Mouse (Mus musculus) liver, adult 2 months (tissue): ENCODE measurements around the gene Sox6.

Experiments used
- CTCF ChIP-seq: fragments of 200-500 bp; IDR thresholded peaks from 2 replicates; pipeline ENCODE4 v1.5.1; 2011; ENCODE audit warnings: low read depth, low read length, control low read depth
- POLR2A ChIP-seq: fragments of 200-500 bp; IDR thresholded peaks from 2 replicates; pipeline ENCODE4 v1.6.1; 2011; ENCODE audit warnings: low read length, control low read depth; ENCODE audit not compliant: insufficient read depth; ENCODE audit errors: extremely low read depth

GRCm38 (mm10) chr7:115967186-115967585 is 71.4 kb downstream of the Sox6 start:
- TF ChIP-seq CTCF (no peak), POLR2A (no peak)
